Mouse (Mus musculus) adrenal gland, adult 18-20 months (tissue): ENCODE measurements at regions not wholly inside any gene's neighbourhood (a gene's known extent, or its start where the extent isn't known, plus 50 kb on each side); places are given as distances from the start of the nearest gene placed in this dataset.

Experiments
- DNase-seq, 2 experiments: peaks; one replicate each; pipeline ENCODE4 v3.0.0; 2021 to 2022; ENCODE audit warnings: low spot score in 2 of 2

- no peak for DNase-seq
Measured at GRCm38 (mm10) chrX:129272135-129272534, 477.4 kb upstream of the Diaph2 start.

DNA sequence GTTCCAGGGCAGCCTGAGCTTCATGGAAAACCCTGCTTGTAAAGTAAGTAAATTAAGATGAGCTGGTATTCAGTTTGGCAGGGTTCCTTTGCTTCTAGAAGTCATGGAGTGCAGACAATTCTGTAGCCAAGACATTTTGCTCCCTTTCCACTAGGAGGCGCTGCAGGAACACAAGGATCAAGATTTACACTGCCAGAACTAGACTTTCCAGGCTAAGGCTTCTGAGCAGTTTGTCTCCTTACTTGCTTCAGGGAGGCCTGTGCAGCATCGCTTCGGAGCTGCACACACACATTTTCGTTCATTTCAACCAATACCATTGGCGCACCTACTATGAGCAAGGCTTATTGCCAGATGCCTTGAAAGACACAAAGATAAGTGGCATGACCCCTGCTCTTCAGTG is 445.6 kb upstream of the Diaph2 start:
- DNase-seq, result peak; percentile 23 to 42

GRCm38 (mm10) chrX:129309380-129309779 is 440.2 kb upstream of the Diaph2 start:
- no peak for DNase-seq

DNA sequence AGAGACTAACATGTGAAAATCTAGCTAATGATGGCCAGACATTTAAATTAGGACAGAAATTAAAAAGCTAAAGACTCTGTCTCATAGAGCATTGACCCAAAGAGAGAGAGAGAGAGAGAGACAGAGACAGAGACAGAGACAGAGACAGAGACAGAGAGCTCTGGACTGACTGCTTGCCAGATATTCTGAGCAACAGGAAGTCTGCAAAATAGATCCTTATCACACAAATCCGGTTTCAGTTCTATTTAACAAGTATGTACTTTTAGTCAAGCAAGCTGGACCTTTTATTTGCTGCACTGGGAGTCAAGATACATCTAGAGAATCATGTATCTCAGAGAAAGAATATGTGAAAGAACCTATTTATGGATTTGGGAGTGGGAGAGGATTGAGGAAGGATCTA is 420.1 kb upstream of the Diaph2 start:
- no peak for DNase-seq

DNA sequence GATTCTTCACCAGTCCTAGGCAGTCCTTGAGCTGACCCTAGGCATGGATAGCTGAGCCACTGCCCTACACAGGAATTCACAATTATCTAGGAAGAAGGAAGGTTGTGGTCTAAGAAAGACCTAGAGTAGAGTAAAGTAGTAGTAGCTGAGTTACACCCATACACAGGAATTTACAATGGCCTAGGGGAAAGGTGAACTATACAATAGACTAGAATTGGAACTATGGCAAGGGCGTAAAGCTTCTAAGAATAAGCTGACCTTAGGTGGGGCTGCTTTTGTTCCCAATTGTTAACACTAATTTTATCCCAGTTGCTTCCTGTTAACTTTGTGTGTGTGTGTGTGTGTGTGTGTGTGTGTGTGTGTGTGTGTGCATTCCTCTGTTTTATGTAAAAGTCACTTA is 416.7 kb upstream of the Diaph2 start:
- DNase-seq, result no peak
